Mouse (Mus musculus) liver, adult (tissue): Measurements from ENCODE around the gene Tlr11.

ENCODE experiments used
- GATA4 ChIP-seq: IDR thresholded peaks from 2 replicates; pipeline ENCODE4 v1.6.1; 2014; ENCODE audit warnings: mild to moderate bottlenecking, low read length; ENCODE audit not compliant: insufficient replicate concordance

Gene Tlr11

DNA sequence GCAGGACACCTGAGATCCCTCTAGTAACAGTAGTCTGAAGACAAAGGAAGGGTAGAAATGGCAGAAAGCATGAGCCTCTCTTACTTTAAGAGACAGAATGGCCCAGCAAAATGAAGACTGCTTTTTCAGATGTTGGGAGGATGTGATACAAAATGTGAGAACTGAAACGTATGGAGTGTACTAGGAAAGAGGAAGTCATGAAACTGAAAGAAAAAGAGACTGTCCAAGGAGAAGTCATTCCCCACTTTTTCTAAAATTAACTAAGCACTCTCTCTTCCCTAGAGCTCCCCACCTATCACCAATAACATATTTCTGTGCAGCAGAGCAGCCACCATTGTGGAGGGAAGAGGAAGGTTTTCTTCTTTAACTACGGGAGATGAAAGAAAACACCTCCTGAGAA is at the start of gene Tlr11:
Gene Tlr11 (plus strand): TSS at position 322 of the 400 bp plus-strand sequence.
- TF ChIP-seq GATA4 = no peak

DNA sequence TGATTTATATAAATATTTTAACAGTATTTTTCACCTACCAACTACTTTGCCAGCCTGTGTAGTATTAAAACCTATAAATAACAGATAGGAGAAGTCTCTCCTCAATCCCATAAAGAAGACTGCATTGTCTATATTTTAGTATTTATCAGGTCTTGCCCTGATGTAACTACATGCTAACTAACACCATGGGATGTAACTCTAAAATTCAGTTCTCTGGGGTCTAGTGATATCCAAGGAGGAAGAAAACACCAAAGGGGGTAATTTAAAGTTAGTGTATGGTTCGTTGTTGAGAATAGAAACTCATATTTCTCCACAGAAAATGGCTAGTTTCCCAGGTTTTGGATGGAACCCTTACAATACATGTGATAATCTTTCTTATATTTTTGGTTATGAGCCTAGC is 31.1 kb upstream of the Tlr11 start, which contains the start of gene Olfr734:
Gene Olfr734 (minus strand): TSS at position 101 of the 400 bp plus-strand sequence.
- TF ChIP-seq GATA4 = no peak

- TF ChIP-seq GATA4 = no peak
Observed at GRCm38 (mm10) chr14:50348796-50349195, 8.9 kb upstream of the Tlr11 start, which contains the start of gene Olfr735. Gene Olfr735 (minus strand): TSS chr14:50348872.

- no peak for TF ChIP-seq GATA4
Observed at GRCm38 (mm10) chr14:50352438-50352837, 5.3 kb upstream of the Tlr11 start.

- TF ChIP-seq GATA4 = 0 out of 2 replicates have a peak, but pooled peaks have one; percentile 14
Observed at GRCm38 (mm10) chr14:50356725-50357124, 989 bp upstream of the Tlr11 start.

GRCm38 (mm10) chr14:50360480-50360879 is 2.8 kb downstream of the Tlr11 start:
- TF ChIP-seq GATA4 = no peak

DNA sequence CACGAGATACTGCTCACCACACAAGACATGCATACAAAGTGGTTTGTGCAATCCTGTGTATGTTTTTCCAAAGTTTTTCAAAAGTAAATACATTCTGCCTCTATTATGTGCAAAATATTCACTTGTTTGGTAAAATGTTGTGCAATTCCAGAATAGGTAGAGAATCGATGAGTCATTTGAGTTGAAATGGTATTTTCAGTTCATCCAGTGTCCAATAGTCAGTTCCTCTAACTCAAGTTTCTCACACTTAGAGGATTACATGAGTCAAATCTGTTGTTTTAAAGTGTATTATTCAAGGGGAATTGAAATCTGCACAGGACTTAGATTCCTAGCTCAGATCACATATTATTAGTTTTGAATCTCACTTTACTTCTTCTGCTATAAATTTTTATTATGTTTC is 5.8 kb downstream of the Tlr11 start:
- TF ChIP-seq GATA4 = no peak

DNA sequence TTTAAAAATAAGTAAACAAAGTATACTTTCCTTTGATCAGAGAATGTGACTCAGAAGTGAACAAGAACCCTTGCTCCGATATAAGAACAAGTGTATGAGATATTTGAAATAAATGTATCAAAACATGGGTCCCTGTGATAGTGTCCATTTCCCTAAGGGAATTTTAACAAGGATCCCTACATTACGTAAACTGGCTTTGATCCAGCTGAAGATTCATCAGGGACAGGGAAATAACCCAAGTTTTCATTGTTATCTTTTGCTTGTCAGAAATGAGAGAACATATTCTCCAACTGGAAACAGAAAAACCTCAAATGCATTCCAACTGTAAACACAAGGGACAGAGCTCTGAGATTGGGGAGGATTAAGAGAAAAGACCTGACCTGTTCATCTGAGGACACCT is 23.1 kb downstream of the Tlr11 start, which contains the start of gene Olfr736:
Gene Olfr736 (plus strand): TSS at position 301 of the 400 bp plus-strand sequence.
- no peak for TF ChIP-seq GATA4

DNA sequence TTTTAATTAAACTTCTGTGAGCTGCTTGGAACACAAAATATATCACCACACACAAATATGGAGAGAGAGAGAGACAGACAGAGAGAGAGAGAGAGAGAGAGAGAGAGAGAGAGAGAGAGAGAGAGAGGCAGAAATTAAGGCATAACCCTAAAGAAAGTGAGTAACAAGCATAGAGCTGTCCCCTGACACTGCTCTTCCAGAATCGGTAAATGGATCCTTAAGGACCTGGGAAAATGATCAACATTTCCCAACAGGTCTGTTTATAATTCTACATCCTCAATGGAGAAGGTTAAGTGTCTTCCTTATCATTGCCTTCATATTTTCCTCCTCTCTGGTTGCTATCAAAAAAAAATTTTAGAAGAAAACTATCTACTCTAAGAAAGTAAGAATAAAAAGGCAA is 49.6 kb downstream of the Tlr11 start, which contains the start of gene Olfr738:
Gene Olfr738 (plus strand): TSS at position 301 of the 400 bp plus-strand sequence.
- no peak for TF ChIP-seq GATA4
